Mouse (Mus musculus) stomach, embryonic 16.5 days (tissue): Measurements from ENCODE around the gene Hmbs. TPM values are rescaled to one million over a fixed set of nuclear protein-coding genes. Genes with fewer than 3 reads are reported as not detected.
"Not testable (repeated sequence)": the region's sequence is repeated elsewhere in the genome, so short reads cannot be mapped to it uniquely, and the experiment has no call there.

Experiments
- ATAC-seq: fragments of 200-750 bp; cut with Nextera tagmentation; 2 replicates; pipeline ENCODE4 v1.8.0; 2017; ENCODE audit warnings: moderate number of reproducible peaks, moderate TSS enrichment; ENCODE audit not compliant: insufficient read depth, low FRiP score
- H3K27ac ChIP-seq: fragments of 300-500 bp; sonication (generic); 2 replicates; pipeline ENCODE4 v1.5.1; 2014; ENCODE audit warnings: low read length
- H3K27me3 ChIP-seq: fragments of 300-500 bp; sonication (generic); 2 replicates; pipeline ENCODE4 v1.6.1; 2014; ENCODE audit warnings: low read length, control low read depth, mixed read lengths; ENCODE audit not compliant: control insufficient read depth, insufficient read depth
- H3K36me3 ChIP-seq: fragments of 300-500 bp; sonication (generic); 2 replicates; pipeline ENCODE4 v1.6.1; 2014; ENCODE audit warnings: low read length; ENCODE audit not compliant: control insufficient read depth, insufficient read depth
- H3K4me1 ChIP-seq: fragments of 300-500 bp; sonication (generic); 2 replicates; pipeline ENCODE4 v1.6.1; 2014; ENCODE audit warnings: low read length, control low read depth, mixed read lengths; ENCODE audit not compliant: control insufficient read depth, insufficient read depth
- H3K4me2 ChIP-seq: fragments of 300-500 bp; sonication (generic); 2 replicates; pipeline ENCODE4 v1.6.1; 2014; ENCODE audit warnings: low read depth, low read length, mixed read lengths
- H3K4me3 ChIP-seq: fragments of 300-500 bp; sonication (generic); replicated peaks from 2 replicates; pipeline ENCODE4 v1.5.1; 2014; ENCODE audit warnings: mild to moderate bottlenecking, low read length
- H3K9ac ChIP-seq: fragments of 300-500 bp; sonication (generic); 2 replicates; pipeline ENCODE4 v1.6.1; 2014; ENCODE audit warnings: low read length
- H3K9me3 ChIP-seq: fragments of 300-500 bp; sonication (generic); replicated peaks from 2 replicates; pipeline ENCODE4 v1.6.1; 2016; ENCODE audit warnings: low read length, control low read depth; ENCODE audit not compliant: control insufficient read depth
- WGBS: fragments of 180-500 bp; shearing (Covaris S2); extraction: QIAGEN DNeasy Blood & Tissue Kit; methylation state at CpG from one replicate; pipeline ENCODE4 v1.1.7; 2014; 5-methylcytosine and 5-hydroxymethylcytosine counted together
- polyA plus RNA-seq: library from polyadenylated mRNA; unstranded; fragments of >200 nt; fragmentation: Nextera tagmentation; extraction: Ambion mirVana; gene quantifications from 2 replicates; pipeline ENCODE4 v1.2.1, GENCODE M21; 2015

The Hmbs gene
- 162 and 170 TPM in 2 replicates for polyA plus RNA-seq

DNA sequence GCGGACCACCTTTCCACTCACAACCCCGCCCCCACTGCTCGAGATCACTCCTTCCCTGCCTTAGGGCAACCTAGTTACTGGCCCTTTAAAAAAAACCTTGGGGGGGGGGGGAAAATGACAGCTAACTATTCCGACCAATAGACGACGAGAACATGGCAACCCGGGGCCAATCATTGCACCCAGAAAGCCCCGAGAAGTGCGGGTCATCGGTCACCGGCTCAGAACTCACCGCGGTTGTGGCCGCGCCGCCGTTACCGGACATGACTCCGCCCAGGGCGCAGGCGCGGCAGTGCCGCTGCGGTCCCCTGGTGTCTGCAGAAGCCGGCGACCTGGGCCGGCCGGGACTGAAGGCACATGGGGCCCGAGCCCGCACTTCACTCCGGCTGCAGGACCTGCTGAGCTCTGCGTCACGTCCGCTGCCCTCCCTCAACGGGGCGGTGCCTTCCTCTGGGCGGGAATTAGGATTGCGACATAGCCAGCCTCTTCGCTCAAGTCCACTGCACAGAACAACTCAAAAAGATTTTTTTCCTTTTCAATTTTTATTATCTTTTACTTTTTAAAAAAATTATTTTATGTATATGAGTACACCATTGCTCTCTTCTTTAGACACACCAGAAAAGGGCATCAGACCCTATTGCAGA is at the start of gene Hmbs:
Hmbs (minus strand) TSS at position 448 of the 641 bp plus-strand sequence.
- Histone ChIP-seq H3K27me3 (no peaks in the 10 kb centered on the region), H3K4me2 (peak within 1 kb of the TSS; percentile 81), H3K9ac (peak within 1 kb of the TSS; percentile 94), H3K4me1 (peaks cover 22% of the 10 kb centered on the region; the same call in 1 of the 2 replicates), H3K4me3 (peak within 1 kb of the TSS; percentile 96), H3K27ac (peak within 1 kb of the TSS; percentile 99), H3K9me3 (no peaks in the 10 kb centered on the region), H3K36me3 (peaks cover 11% of the 10 kb centered on the region)
- under 1% methylated on average over 39 of the region's 39 CpGs for WGBS
- ATAC-seq = peak; percentile 95

DNA sequence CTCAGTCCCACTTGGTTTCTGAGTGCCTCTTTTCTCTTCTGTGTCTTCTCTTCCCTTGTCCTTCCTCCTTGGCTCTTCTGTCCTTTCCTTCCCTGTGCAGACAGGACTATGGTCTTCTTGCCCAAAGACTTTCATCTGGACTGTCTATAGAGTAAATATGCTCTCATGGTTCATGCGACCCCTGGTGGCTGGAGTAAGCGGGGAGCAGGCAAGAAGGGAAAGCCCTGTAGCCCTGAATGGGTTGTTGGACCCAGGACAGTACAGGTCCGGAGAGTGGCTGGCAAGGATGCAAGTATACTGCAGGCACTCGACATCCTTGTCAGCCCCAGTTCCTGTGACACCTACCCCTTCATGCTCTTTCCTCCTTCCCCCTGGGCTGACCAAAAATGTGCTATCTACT is 47.4 kb upstream of the Hmbs start:
- H3K4me1 ChIP-seq = no peaks in the 10 kb centered on the region
- no peaks in the 10 kb centered on the region for H3K27me3 ChIP-seq
- H3K9ac ChIP-seq = no peak overlapping the region
- 40% methylated on average over 4 of the region's 4 CpGs for WGBS
- no peak overlapping the region for H3K4me3 ChIP-seq
- H3K9me3 ChIP-seq = no peaks in the 10 kb centered on the region
- H3K27ac ChIP-seq = no peak overlapping the region
- H3K36me3 ChIP-seq = peaks cover 14% of the 10 kb centered on the region
- ATAC-seq = peak; percentile 44; the same call in 1 of the 2 replicates
- no peak overlapping the region for H3K4me2 ChIP-seq

DNA sequence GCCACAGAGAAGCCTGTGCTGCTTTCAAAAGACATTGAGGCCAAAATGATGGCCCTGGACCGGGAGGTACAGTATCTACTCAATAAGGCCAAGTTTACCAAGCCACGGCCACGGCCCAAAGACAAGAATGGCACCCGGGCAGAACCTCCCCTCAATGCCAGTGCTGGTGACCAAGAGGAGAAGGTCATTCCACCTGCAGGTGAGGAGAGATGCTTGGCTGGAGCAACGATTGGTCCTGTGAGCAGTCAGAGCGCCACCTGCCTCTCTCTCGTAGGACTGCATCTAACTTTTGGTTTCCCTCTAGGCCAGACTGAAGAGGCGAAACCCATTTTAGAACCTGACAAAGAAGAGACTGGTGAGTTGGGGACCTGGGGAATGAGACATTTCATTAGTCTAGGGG is 45.2 kb upstream of the Hmbs start:
- H3K4me2 ChIP-seq = no peak overlapping the region
- no peak overlapping the region for H3K9ac ChIP-seq
- no peaks in the 10 kb centered on the region for H3K9me3 ChIP-seq
- ATAC-seq = 0 out of 2 replicates have a peak, but pooled peaks have one; percentile 6
- no peak overlapping the region for H3K27ac ChIP-seq
- no peaks in the 10 kb centered on the region for H3K4me1 ChIP-seq
- WGBS = 54% methylated on average over 8 of the region's 8 CpGs
- no peaks in the 10 kb centered on the region for H3K27me3 ChIP-seq
- no peak overlapping the region for H3K4me3 ChIP-seq
- peaks cover 34% of the 10 kb centered on the region for H3K36me3 ChIP-seq

DNA sequence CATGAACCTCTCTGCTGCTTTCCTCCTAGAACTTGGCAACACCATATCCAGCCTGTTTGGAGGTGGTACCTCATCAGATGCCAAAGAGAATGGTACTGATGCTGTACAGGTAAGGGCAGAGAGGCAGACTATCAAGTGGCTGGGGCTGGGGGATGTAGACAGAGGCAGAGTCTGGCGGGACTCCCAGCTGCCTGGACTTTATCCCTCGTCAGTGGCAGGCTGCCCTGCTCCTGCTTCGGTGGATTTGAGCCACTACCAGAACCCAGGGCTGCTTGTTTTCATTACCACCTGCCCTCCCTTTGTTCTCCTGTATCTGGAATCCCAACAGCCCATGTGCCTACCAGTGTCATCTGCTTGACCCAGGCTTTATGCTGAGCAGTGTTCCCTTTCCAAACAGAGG is 43.2 kb upstream of the Hmbs start:
- Histone ChIP-seq H3K4me3 (no peak overlapping the region), H3K4me2 (no peak overlapping the region), H3K9me3 (no peaks in the 10 kb centered on the region), H3K27me3 (no peaks in the 10 kb centered on the region), H3K36me3 (peaks cover 48% of the 10 kb centered on the region), H3K27ac (no peak overlapping the region), H3K4me1 (no peaks in the 10 kb centered on the region), H3K9ac (no peak overlapping the region)
- ATAC-seq = no peak
- WGBS = 87% methylated on average over 3 of the region's 3 CpGs

DNA sequence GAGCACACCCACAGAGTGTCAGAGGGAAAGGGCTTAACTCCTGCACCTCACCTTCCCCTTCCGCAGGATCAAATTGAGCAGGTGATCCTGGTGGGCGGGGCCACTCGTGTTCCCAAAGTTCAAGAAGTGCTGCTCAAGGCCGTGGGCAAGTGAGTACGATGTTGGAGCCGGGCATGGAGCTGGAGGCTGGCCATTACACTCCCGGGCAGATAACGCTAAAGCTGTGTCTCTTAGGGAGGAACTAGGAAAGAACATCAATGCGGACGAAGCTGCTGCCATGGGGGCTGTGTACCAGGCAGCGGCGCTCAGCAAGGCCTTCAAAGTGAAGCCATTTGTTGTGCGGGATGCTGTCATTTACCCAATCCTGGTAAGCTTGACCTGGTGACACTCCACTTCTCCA is 40.6 kb upstream of the Hmbs start:
- WGBS = 83% methylated on average over 13 of the region's 13 CpGs
- Histone ChIP-seq H3K4me2 (no peak overlapping the region), H3K4me1 (peaks cover 7% of the 10 kb centered on the region), H3K4me3 (no peak overlapping the region), H3K36me3 (peaks cover 54% of the 10 kb centered on the region), H3K27me3 (no peaks in the 10 kb centered on the region), H3K27ac (no peak overlapping the region), H3K9ac (no peak overlapping the region), H3K9me3 (no peaks in the 10 kb centered on the region)
- ATAC-seq = no peak

DNA sequence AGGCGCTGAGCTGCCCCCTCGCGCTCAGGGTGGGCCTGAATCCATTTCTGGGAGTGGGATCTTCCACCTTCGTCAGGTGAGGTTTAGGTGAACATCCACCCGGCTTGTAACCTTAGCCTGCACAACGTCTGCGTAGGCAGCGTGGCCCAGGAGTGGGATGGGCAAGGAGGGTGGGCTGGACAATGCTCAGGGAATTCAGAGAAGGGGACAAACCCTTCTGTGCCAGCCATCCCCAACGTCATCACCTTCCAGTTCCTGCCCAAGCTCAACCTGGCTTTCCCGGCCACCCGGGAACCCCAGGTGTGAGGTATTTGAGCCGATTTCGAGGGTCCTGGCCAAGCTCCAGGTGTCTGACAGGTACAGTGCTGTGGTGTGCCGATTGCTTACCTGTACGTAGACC is 35.8 kb upstream of the Hmbs start:
- H3K27me3 ChIP-seq = no peaks in the 10 kb centered on the region
- no peaks in the 10 kb centered on the region for H3K9me3 ChIP-seq
- H3K4me1 ChIP-seq = peaks cover 12% of the 10 kb centered on the region
- peak overlapping the region; percentile 87 for H3K27ac ChIP-seq
- H3K9ac ChIP-seq = peak overlapping the region; percentile 83
- peaks cover 26% of the 10 kb centered on the region for H3K36me3 ChIP-seq
- 4% methylated on average over 15 of the region's 15 CpGs for WGBS
- ATAC-seq = no peak; the same call in 1 of the 2 replicates
- peak overlapping the region; percentile 63 for H3K4me2 ChIP-seq
- H3K4me3 ChIP-seq = peak overlapping the region; percentile 91

DNA sequence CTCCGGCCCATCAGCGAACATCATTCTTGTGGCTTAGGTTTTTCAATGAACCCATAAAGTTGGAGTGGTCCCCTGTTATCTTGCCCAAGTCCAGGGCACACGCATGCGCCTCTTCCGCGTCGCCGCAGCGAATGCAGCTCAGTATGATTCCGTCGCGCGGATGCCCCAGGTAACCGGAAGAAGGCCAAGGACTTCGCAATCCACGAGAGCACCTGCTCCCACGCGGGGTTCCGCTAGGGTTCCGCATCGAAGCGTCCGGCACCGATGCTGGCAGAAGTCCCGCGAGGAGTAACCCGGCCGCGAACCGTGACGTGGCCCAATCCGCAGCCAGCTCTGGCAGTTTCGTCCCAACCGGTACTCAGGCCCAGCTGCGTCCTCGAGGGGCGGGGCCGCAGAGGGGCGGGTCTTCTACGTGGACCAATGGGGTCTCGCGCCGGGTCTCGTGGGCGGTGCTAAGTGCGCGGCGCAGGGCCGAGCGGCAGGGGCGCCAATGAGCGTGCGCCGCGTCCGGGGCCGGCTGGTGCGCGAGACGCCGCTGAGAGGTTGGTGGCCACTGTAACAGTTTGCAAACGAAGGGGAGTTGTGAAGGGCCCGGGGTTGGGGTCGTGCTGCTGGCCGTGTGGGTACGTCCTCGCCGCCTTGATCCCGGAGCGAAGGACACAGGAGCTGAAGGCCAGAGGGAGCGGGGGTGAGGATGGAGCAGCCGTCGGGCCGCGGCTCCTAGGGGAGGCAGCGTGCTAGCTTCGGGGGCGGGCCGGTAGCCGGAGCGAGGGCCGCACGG is 35.2 kb upstream of the Hmbs start, which contains the start of gene Hyou1:
Hyou1 (plus strand) TSS at position 437 of the 781 bp plus-strand sequence.
- ATAC-seq = peak; percentile 98
- Histone ChIP-seq H3K36me3 (peaks cover 19% of the 10 kb centered on the region), H3K27me3 (no peaks in the 10 kb centered on the region), H3K9me3 (no peaks in the 10 kb centered on the region), H3K27ac (peak within 1 kb of the TSS; percentile 93), H3K4me3 (peak within 1 kb of the TSS; percentile 91), H3K4me1 (peaks cover 12% of the 10 kb centered on the region), H3K9ac (peak within 1 kb of the TSS; percentile 86), H3K4me2 (peak within 1 kb of the TSS; percentile 72)
- WGBS = under 1% methylated on average over 83 of the region's 83 CpGs

DNA sequence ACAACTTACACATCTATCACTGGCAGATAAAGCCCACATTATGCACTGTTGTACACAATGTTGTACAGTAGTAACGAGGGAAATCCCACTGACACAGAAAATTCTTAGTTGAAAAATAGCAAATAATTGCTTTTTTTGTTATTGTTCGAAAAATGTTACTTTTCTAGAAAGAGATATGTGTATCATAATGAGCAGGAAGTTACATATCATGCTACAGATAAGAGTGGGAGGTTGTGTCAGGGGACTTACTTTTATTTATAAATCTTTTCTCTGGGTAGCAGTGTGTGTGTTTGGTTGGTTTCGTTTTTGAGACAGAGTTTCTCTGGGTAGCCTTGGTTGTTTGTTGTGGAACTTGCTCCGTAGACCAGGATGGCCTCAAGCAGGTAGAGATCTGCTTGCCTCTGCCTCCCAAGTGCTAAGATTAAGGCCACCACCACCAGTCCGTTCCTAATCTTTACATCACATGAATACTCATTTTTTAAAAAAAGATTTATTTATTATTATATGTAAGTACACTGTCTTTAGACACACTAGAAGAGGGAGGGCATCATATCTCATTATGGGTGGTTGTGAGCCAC is 34.2 kb upstream of the Hmbs start:
- H3K4me3 ChIP-seq = peak overlapping the region; percentile 91
- WGBS = 78% methylated on average over 5 of the region's 5 CpGs
- ATAC-seq = no peak
- peaks cover 12% of the 10 kb centered on the region for H3K4me1 ChIP-seq
- peak overlapping the region; percentile 93; the same call in 1 of the 2 replicates for H3K27ac ChIP-seq
- peaks cover 12% of the 10 kb centered on the region for H3K36me3 ChIP-seq
- peak overlapping the region; percentile 86 for H3K9ac ChIP-seq
- no peaks in the 10 kb centered on the region for H3K9me3 ChIP-seq
- peak overlapping the region; percentile 72 for H3K4me2 ChIP-seq
- no peaks in the 10 kb centered on the region for H3K27me3 ChIP-seq

DNA sequence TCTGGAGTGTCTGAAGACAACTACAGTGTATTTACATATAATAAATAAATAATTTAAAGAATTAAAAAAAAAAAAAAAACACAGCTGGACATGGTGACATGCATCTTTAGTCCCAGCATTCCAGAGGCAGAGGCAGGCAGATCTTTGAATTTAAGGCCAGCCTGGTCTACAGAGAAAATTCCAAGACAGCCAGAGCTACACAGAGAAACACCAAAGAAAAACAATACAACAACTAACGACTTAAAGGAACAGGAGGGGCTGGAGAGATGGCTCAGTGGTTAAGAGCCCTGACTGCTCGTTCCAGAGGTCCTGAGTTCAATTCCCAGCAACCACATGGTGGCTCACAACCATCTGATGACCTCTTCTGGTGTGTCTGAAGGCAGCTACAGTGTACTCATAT is 33.3 kb upstream of the Hmbs start:
- H3K9me3 ChIP-seq, H3K27ac ChIP-seq, ATAC-seq, H3K4me3 ChIP-seq, H3K9ac ChIP-seq, H3K27me3 ChIP-seq, H3K36me3 ChIP-seq, H3K4me2 ChIP-seq: not testable (repeated sequence)
- WGBS = 79% methylated on average over 2 of the region's 2 CpGs
- peaks cover 12% of the 10 kb centered on the region for H3K4me1 ChIP-seq
